In the genomic region with DNA sequence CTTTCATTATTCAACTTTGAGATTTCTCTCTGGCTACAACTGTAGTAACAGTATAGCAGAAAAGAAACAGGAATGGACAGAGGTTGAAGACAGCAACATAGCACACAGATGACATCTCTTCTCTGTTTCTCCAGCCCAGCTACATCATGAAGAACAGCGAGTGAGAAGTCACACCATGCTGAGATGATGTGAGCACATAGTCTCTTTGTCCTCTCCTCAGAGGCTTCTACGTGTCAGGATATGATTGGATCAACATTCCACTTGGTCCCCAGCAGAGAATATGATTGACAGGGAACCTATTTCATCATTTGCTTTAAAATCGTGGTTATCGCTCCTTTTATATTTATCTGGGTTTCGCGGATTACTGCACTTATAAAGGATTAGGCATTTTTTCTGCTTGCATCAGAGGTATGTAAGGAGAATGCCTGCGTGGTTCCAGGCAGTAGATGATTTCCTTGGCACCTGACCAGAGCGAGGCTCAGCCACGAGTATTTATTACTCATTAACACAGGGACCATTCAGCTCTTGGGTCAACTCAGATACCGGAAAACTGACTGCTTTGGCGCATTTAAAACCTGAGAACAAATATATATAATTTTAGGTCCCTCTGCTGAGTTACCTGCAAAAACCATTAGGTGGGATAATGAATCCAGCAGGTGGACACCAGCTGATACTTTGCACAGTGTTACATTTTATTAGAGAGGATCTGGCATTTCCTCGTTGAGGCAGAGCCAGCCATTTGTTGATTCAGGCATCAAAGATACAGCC, we compare ENCODE assay signal across 14 mouse cellular contexts.
A peak's percentile ranks its signal among the peaks of the same experiment; 100 is the strongest.
DNase-seq lines count a peak whose midpoint lies in the region; ATAC-seq and TF ChIP-seq lines count a peak whose summit lies in the region.
"Had no signal": no experiment of that assay in that cellular context is flagged by ENCODE, and none has a peak within 500 bp of the region (broad histone marks: within the 10 kb centered on the region; RNA-seq: fewer than 3 reads in every experiment).

No protein-coding gene starts in this region.

- H3K4me2 ChIP-seq in midbrain, embryonic 11.5 days, result no peak overlapping the region
- no peak overlapping the region for H3K4me2 ChIP-seq in midbrain, embryonic 13.5 days (replicated peaks)
- peak overlapping the region; percentile 49 for H3K4me2 ChIP-seq in intestine, postnatal 0 days (replicated peaks; ENCODE audit: low read depth)
- H3K4me2 ChIP-seq in stomach, embryonic 15.5 days, result peak overlapping the region; percentile 16
- H3K4me2 ChIP-seq: neural tube, embryonic 13.5 days had no signal

- no peaks in the 10 kb centered on the region for H3K4me1 ChIP-seq in midbrain, embryonic 11.5 days (ENCODE audit: control insufficient read depth, insufficient read depth, low read length)
- H3K4me1 ChIP-seq in midbrain, embryonic 13.5 days (replicated peaks), result no peaks in the 10 kb centered on the region
- no peaks in the 10 kb centered on the region for H3K4me1 ChIP-seq in intestine, postnatal 0 days (replicated peaks; ENCODE audit: control insufficient read depth, insufficient read depth, low read length)
- 0 out of 2 replicates have a peak, but pooled peaks cover 7% of the 10 kb centered on the region for H3K4me1 ChIP-seq in stomach, embryonic 15.5 days
- H3K4me1 ChIP-seq: neural tube, embryonic 13.5 days had no signal

- no peaks in the 10 kb centered on the region for H3K36me3 ChIP-seq in midbrain, embryonic 11.5 days (ENCODE audit: control insufficient read depth, insufficient read depth, low read length)
- H3K36me3 ChIP-seq in midbrain, embryonic 13.5 days, result no peaks in the 10 kb centered on the region
- H3K36me3 ChIP-seq in intestine, postnatal 0 days (ENCODE audit: control insufficient read depth, insufficient read depth), result no peaks in the 10 kb centered on the region
- no peaks in the 10 kb centered on the region for H3K36me3 ChIP-seq in stomach, embryonic 15.5 days
- H3K36me3 ChIP-seq: neural tube, embryonic 13.5 days had no signal

- H3K9ac ChIP-seq in midbrain, embryonic 11.5 days (ENCODE audit: low read length), result no peak overlapping the region
- no peak overlapping the region for H3K9ac ChIP-seq in midbrain, embryonic 13.5 days (replicated peaks)
- no peak overlapping the region for H3K9ac ChIP-seq in intestine, postnatal 0 days (ENCODE audit: low read depth, low read length)
- no peak overlapping the region for H3K9ac ChIP-seq in stomach, embryonic 15.5 days
- H3K9ac ChIP-seq: neural tube, embryonic 13.5 days had no signal

- ATAC-seq in midbrain, embryonic 11.5 days (ENCODE audit: low FRiP score), result no peak
- ATAC-seq in midbrain, embryonic 13.5 days, result no peak
- peak; percentile 86 for ATAC-seq in intestine, postnatal 0 days
- peak; percentile 84 for ATAC-seq in stomach, embryonic 15.5 days (ENCODE audit: insufficient read depth, low FRiP score, low read depth)
- no peak for ATAC-seq in activated CD4-positive, CD25-positive, alpha-beta regulatory T cell, adult 4 months

- no peaks in the 10 kb centered on the region for H3K27me3 ChIP-seq in midbrain, embryonic 11.5 days (ENCODE audit: control insufficient read depth, insufficient read depth, low read length)
- H3K27me3 ChIP-seq in midbrain, embryonic 13.5 days, result 0 out of 2 replicates have a peak, but pooled peaks cover 6% of the 10 kb centered on the region
- H3K27me3 ChIP-seq in intestine, postnatal 0 days (replicated peaks; ENCODE audit: control insufficient read depth, insufficient read depth, low read length), result no peaks in the 10 kb centered on the region
- no peaks in the 10 kb centered on the region for H3K27me3 ChIP-seq in stomach, embryonic 15.5 days (replicated peaks)
- H3K27me3 ChIP-seq: neural tube, embryonic 13.5 days had no signal

- no peaks in the 10 kb centered on the region for H3K9me3 ChIP-seq in midbrain, embryonic 11.5 days (ENCODE audit: control insufficient read depth, low read length)
- no peaks in the 10 kb centered on the region for H3K9me3 ChIP-seq in midbrain, embryonic 13.5 days
- H3K9me3 ChIP-seq in intestine, postnatal 0 days (ENCODE audit: control insufficient read depth), result no peaks in the 10 kb centered on the region
- no peaks in the 10 kb centered on the region for H3K9me3 ChIP-seq in stomach, embryonic 15.5 days
- H3K9me3 ChIP-seq: neural tube, embryonic 13.5 days had no signal

- H3K27ac ChIP-seq in midbrain, embryonic 11.5 days (ENCODE audit: low read depth, low read length), result no peak overlapping the region
- no peak overlapping the region for H3K27ac ChIP-seq in midbrain, embryonic 13.5 days
- H3K27ac ChIP-seq in intestine, postnatal 0 days (ENCODE audit: low read depth, low read length), result no peak overlapping the region
- H3K27ac ChIP-seq in stomach, embryonic 15.5 days, result 0 out of 2 replicates have a peak overlapping the region, but pooled peaks have one; percentile 22
- H3K27ac ChIP-seq: neural tube, embryonic 13.5 days had no signal

- peak; percentile 33 for DNase-seq in midbrain, embryonic 11.5 days (ENCODE audit: low spot score, missing footprints)
- peak; percentile 68 to 79 for DNase-seq in kidney, postnatal 4 days
- no peak for DNase-seq in layer of hippocampus, postnatal 10 days (ENCODE audit: low spot score in 2 of 2)
- DNase-seq in urinary bladder, postnatal 10 days (ENCODE audit: low spot score), result no peak
- DNase-seq: adrenal gland, postnatal 36 days; gastrocnemius, postnatal 25 days; layer of hippocampus, postnatal 36 days; thymus, postnatal 4 days had no signal

- TF ChIP-seq CTCF in intestine, postnatal 0 days (IDR thresholded peaks at IDR 0.05; ENCODE audit: low read depth), result no peak

- WGBS in midbrain, embryonic 11.5 days, result 84% methylated on average over 12 of the region's 12 CpGs
- 75% methylated on average over 12 of the region's 12 CpGs for WGBS in midbrain, embryonic 13.5 days
- 38% methylated on average over 12 of the region's 12 CpGs for WGBS in intestine, postnatal 0 days
- 52% methylated on average over 12 of the region's 12 CpGs for WGBS in stomach, embryonic 15.5 days

- no peak overlapping the region for H3K4me3 ChIP-seq in midbrain, embryonic 11.5 days (ENCODE audit: low read depth, low read length)
- H3K4me3 ChIP-seq in midbrain, embryonic 13.5 days (replicated peaks), result no peak overlapping the region
- H3K4me3 ChIP-seq in intestine, postnatal 0 days (ENCODE audit: low read depth, low read length), result no peak overlapping the region
- H3K4me3 ChIP-seq in stomach, embryonic 15.5 days (replicated peaks), result no peak overlapping the region
- H3K4me3 ChIP-seq: erythroblast, embryonic 14.5 days; neural tube, embryonic 13.5 days had no signal

Comparison
In these comparisons a context has a peak if more than half of its experiments do, and no peak if none do; other contexts are left out.
1. ATAC-seq: peak in intestine, postnatal 0 days (single experiment) and stomach, embryonic 15.5 days (single experiment); none in midbrain, embryonic 11.5 days (single experiment), midbrain, embryonic 13.5 days (single experiment) and activated CD4-positive, CD25-positive, alpha-beta regulatory T cell, adult 4 months (single experiment).
2. DNase-seq: peak in midbrain, embryonic 11.5 days (single experiment) and kidney, postnatal 4 days (2 of 2); none in layer of hippocampus, postnatal 10 days (0 of 2) and urinary bladder, postnatal 10 days (single experiment).
3. H3K4me2 ChIP-seq: peak in intestine, postnatal 0 days (single experiment) and stomach, embryonic 15.5 days (single experiment); none in midbrain, embryonic 11.5 days (single experiment) and midbrain, embryonic 13.5 days (single experiment).